Mouse (Mus musculus) gastrocnemius, postnatal 4 days (tissue): ENCODE results near the gene BC035044. TPM values are rescaled to one million over a fixed set of nuclear protein-coding genes. Genes with fewer than 3 reads are reported as not detected.
"Not testable (repeated sequence)": the region's sequence is repeated elsewhere in the genome, so short reads cannot be mapped to it uniquely, and the experiment has no call there.

Experiments
- DNase-seq, 2 experiments: peaks; one replicate each; pipeline ENCODE4 v3.0.0; 2021 to 2022; ENCODE audit warnings: low spot score in 2 of 2, mixed read lengths in 2 of 2
- total RNA-seq, 2 experiments: library from RNA; stranded (reverse); gene quantifications; 2 replicates each; pipeline ENCODE4 v1.2.3; 2021

The BC035044 gene
- total RNA-seq, 2 experiments from 2014 or later: 0.34 TPM

- DNase-seq: no peak
Observed at GRCm38 (mm10) chr6:128851151-128851550, 39.8 kb downstream of the BC035044 start.

- DNase-seq: no peak
Observed at GRCm38 (mm10) chr6:128850671-128851070, 40.3 kb downstream of the BC035044 start.

GRCm38 (mm10) chr6:128849902-128850301 lies 41.0 kb downstream of the BC035044 start:
- DNase-seq: peak in 1 of 2 experiments; percentile 51

GRCm38 (mm10) chr6:128847401-128847800 lies 43.5 kb downstream of the BC035044 start:
- no peak for DNase-seq

GRCm38 (mm10) chr6:128845998-128846542 lies 44.9 kb downstream of the BC035044 start:
- no peak for DNase-seq

GRCm38 (mm10) chr6:128845319-128845979 lies 45.5 kb downstream of the BC035044 start:
- peak; percentile 84 to 88 for DNase-seq

GRCm38 (mm10) chr6:128844586-128845080 lies 46.3 kb downstream of the BC035044 start:
- no peak for DNase-seq

GRCm38 (mm10) chr6:128844131-128844530 lies 46.8 kb downstream of the BC035044 start:
- no peak for DNase-seq

GRCm38 (mm10) chr6:128843479-128843992 lies 47.4 kb downstream of the BC035044 start:
- DNase-seq: peak in 1 of 2 experiments; percentile 65

GRCm38 (mm10) chr6:128842945-128843478 lies 47.9 kb downstream of the BC035044 start:
- DNase-seq: peak; percentile 75 to 86

GRCm38 (mm10) chr6:128842356-128842944 lies 48.5 kb downstream of the BC035044 start:
- no peak for DNase-seq

- DNase-seq: no peak
Observed at GRCm38 (mm10) chr6:128841327-128842089, 49.4 kb downstream of the BC035044 start.

- not testable (repeated sequence) for DNase-seq
Observed at GRCm38 (mm10) chr6:128840669-128841068, 50.3 kb downstream of the BC035044 start.

GRCm38 (mm10) chr6:128839921-128840320 lies 51.0 kb downstream of the BC035044 start:
- DNase-seq: no peak

- peak; percentile 73 to 84 for DNase-seq
Observed at GRCm38 (mm10) chr6:128839266-128839771, 51.6 kb downstream of the BC035044 start.

- DNase-seq: peak; percentile 79 to 84
Observed at GRCm38 (mm10) chr6:128838342-128839265, 52.3 kb downstream of the BC035044 start.

- no peak for DNase-seq
Observed at GRCm38 (mm10) chr6:128837454-128838341, 53.2 kb downstream of the BC035044 start.

GRCm38 (mm10) chr6:128836955-128837334 lies 54.0 kb downstream of the BC035044 start:
- no peak for DNase-seq
